Mouse (Mus musculus): ENCODE data around the gene Mrpl52.

The Mrpl52 gene

DNA sequence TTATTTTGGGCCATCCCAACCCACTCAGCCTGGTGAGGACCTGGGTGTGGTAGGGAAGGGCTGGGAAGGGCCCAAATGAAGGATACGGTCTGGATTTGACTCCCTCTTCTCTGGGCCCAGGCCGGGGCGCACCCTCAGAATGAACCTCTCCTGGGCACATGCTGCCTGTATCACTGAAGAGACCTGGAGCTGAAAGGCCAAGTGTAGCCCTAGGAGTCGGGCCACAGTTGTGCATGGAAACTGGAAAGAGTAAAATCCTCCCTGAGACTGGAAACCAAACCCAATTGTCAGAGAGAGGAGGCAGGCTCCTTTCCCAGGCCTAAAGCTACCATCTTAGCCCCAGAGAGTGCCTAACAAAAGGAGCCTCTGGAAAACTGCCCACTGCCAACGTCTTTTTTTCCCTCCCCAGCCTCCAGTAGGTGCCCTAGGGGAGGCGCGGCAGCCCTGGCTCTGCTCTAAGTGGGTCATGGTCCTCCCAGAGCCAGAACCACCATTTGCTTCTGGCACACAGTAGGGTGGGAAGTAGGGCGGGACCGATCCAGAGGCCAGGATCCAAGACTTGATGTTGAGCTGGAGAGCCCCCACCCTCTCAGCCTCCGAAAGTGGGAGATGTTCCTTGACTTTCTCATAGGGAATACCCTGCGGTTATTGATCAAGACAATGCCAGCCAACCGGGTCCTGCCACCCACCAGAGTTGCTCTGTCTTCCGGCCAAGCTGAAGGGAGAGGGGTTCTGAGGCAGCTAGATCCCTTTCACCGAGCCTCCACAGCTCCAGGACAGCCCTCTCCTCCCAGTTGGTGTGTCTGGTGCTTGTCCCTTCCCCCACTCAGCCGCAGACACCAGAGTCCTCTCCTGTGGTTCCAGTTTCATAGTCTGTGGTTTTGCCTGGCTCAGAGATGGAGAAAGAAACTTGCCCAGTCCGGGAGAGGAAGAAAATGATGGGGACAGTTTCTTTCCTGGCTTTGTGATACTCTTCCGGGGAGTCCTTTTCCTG, 6.4 kb downstream of the Mrpl52 start:
- no peak for DNase-seq

DNA sequence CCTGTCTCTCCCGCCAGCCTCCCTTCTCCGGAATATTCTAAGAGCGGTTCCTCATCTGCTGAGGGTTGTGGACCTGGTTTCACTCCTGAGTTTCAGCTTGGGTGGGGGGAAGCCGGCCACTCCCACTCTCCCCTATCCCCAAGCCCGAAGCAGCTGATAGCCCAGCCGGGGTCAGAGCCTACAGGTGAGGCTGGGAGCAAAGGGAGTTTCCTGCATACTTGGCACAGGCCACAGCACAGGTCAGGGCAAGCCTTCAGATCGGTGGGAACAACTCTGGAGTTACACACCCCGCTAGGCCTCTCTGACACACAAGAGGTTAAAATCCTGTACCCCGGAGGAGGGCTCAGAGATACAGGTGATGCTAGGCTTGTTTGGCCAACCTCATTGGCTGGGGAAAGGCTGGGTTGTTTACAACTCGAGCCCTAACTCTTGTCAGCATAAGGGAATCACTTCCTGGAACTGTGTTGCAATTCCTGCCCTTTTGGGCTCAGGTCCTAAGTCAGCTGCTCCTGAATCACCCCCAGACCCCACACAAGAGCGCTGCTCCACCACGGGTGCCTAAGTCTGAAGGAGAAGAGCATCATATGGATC, 7.3 kb downstream of the Mrpl52 start:
- no peak for DNase-seq

- no peak for DNase-seq
Observed at GRCm38 (mm10) chr14:54435194-54435918, 8.6 kb downstream of the Mrpl52 start.

DNA sequence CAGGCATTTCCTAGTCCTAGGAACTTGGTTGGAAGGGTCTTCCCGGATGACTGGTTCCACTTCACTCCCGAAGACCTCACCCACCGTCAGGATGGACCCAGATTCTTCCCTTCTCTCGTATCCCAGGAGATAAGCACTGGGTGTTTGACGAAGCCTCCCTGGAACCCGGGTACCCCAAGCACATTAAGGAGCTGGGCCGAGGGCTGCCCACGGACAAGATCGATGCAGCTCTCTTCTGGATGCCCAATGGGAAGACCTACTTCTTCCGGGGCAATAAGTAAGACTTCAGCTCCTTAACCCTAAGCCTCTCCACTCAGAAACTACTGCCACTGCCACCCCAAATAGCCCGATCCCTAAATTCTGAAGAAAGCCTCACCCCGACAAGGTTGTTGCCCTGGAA, 12.4 kb downstream of the Mrpl52 start:
- no peak for DNase-seq

DNA sequence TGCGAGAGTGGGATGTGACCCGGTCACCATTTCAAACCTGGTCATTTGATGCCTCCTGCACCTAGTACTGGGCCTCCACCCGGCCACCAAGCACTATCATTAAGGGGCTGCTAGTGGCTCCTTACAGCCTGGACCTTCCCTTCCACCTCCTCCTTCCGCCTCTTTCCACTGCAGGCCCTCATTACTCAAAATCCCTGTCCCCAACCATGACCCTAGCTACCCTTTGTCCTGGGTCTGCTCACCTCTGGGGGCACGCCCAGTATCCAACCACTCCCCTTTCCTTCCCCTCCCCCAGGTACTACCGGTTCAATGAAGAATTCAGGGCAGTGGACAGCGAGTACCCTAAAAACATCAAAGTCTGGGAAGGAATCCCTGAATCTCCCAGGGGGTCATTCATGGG, 12.9 kb downstream of the Mrpl52 start:
- no peak for DNase-seq

DNA sequence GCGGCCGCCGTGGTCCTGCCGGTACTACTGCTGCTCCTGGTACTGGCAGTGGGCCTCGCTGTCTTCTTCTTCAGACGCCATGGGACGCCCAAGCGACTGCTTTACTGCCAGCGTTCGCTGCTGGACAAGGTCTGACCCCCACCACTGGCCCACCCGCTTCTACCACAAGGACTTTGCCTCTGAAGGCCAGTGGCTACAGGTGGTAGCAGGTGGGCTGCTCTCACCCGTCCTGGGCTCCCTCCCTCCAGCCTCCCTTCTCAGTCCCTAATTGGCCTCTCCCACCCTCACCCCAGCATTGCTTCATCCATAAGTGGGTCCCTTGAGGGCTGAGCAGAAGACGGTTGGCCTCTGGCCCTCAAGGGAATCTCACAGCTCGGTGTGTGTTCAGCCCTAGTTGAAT, 13.8 kb downstream of the Mrpl52 start:
- no peak for DNase-seq

GRCm38 (mm10) chr14:54441365-54441764, 14.7 kb downstream of the Mrpl52 start:
- DNase-seq: no peak

DNA sequence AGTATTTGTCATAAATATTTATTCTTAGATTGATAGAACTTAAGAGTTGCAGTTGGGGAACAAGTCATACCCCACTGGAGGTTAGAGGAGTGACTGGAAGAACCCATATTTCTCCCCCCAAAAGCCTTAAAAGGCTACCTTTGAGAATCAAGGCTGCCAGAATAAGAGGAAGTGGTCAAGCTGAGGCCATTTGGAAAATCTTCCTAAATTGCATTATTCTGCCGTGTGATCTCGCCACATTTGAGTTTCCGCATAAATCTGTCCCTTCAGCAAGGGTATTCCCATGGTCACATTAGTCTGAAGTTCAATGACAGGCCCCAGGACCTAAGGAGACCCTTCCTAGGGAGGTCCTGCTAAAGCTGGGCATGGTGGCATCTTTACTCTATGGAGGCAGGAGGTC, 15.8 kb downstream of the Mrpl52 start:
- DNase-seq: no peak

GRCm38 (mm10) chr14:54443196-54443595, 16.5 kb downstream of the Mrpl52 start:
- DNase-seq: no peak

GRCm38 (mm10) chr14:54443712-54444618, 17.3 kb downstream of the Mrpl52 start:
- peak in 1 of 2 experiments; percentile 36 for DNase-seq

GRCm38 (mm10) chr14:54445476-54445875, 18.8 kb downstream of the Mrpl52 start:
- no peak for DNase-seq

DNA sequence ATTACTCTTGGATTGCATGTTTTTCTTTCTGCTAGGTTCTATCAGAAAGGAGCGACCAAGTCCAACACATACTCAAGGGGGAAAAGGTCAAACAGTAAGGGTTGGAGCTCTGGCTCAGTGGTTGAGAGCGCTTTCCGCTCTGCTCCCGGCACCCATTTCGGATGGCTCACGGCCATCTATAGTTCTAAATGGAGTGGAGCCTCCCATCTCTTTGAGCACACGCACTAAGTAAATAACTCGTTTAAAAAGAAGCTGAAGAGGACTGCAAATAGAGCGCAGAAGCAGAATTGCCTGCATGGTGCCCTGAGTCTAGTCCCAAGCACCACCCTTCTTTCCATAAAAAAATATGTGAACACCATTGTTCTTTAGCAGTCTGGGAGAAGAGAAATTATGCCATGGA, 26.9 kb downstream of the Mrpl52 start:
- DNase-seq: no peak

DNA sequence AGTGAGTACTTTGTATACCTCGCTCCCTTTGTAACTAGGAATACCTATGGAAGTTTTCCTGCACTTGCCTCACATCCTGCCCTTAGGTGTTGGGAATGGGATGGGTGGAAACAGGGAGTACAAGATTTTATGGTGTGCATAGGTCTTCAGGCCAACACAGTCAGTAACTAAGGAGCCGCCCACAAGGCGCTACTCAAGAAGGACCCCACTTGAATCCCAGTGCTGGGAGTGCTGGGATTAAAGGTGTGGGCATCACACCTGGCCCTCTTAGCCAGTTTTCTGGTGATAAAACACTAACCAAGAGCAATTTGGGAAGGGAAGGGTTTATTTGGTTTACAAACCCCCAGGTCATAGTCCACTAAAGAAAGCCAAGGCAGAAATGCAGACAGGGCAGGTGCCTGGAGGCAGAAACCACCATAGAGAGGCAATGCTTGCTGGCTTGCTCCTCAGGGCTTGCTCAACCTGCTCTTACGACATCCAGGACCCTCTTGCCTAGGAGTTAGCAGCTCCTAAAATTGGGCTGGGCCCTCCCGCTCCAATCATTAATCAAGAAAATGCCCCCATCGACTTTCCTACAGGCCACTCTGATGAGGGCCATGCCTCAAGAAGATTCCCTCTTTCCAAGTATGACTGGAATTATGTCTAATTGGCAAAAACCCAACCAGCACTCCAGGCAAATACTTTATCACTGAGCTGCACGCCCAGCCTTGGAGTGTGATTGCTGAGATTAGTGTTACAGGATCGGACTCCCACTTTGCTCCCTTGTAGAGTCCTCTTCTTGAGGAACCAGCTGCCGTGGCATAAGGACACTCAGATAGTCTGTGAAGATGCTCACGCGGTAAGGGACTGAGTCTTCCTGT, 28.2 kb downstream of the Mrpl52 start:
- DNase-seq: no peak

- DNase-seq: no peak
Observed at GRCm38 (mm10) chr14:54457907-54458569, 31.3 kb downstream of the Mrpl52 start.

- no peak for DNase-seq
Observed at GRCm38 (mm10) chr14:54462146-54462545, 35.4 kb downstream of the Mrpl52 start.

- DNase-seq: no peak
Observed at GRCm38 (mm10) chr14:54463108-54463958, 36.6 kb downstream of the Mrpl52 start.

- peak; percentile 92 to 94 for DNase-seq
Observed at GRCm38 (mm10) chr14:54463959-54464292, 37.2 kb downstream of the Mrpl52 start, which contains the start of gene Lrp10. TSS of gene Lrp10 (plus strand) at chr14:54464137.

- peak; percentile 77 to 92 for DNase-seq
Observed at GRCm38 (mm10) chr14:54464293-54465005, 37.7 kb downstream of the Mrpl52 start.

GRCm38 (mm10) chr14:54471467-54471866, 44.8 kb downstream of the Mrpl52 start:
- no peak for DNase-seq

Data from kidney, postnatal 25 days (tissue).